Mouse (Mus musculus) neural tube, postnatal 0 days (tissue): ENCODE data around the gene Efna1. TPM values are rescaled to one million over a fixed set of nuclear protein-coding genes. Genes with fewer than 3 reads are reported as not detected.
A peak's percentile ranks its signal among the peaks of the same experiment; 100 is the strongest.

Source experiments
- microRNA counts: library from miRNA; unstranded; fragments of <30 nt; microRNA quantifications from one replicate; lab custom pipeline; 2015
- microRNA-seq: library from miRNA; unstranded; fragments of <30 nt; microRNA quantifications from one replicate; pipeline ENCODE4, GENCODE M21; 2016
- polyA plus RNA-seq: library from polyadenylated mRNA; unstranded; fragments of >200 nt; fragmentation: Nextera tagmentation; extraction: Ambion mirVana; gene quantifications from 2 replicates; pipeline ENCODE4 v1.2.1, GENCODE M21; 2015

The Efna1 gene
- 7.1 and 9.8 TPM in 2 replicates for polyA plus RNA-seq

GRCm38 (mm10) chr3:89280606-89281511, at the start of gene Efna1:
Efna1 (minus strand) TSS chr3:89281142.

GRCm38 (mm10) chr3:89322514-89323165, 41.7 kb upstream of the Efna1 start, which contains the start of gene Efna3:
Efna3 (minus strand) TSS chr3:89322965.

GRCm38 (mm10) chr3:89270051-89270755, 10.7 kb downstream of the Efna1 start, which contains the start of gene Slc50a1:
Slc50a1 (minus strand) TSS chr3:89270570.

GRCm38 (mm10) chr3:89259076-89259475, 21.9 kb downstream of the Efna1 start, which contains the start of gene Dpm3:
Dpm3 (plus strand) TSS chr3:89259358.

GRCm38 (mm10) chr3:89246261-89247100, 34.5 kb downstream of the Efna1 start, which contains the start of gene Trim46:
Trim46 (minus strand) TSS chr3:89246309.

GRCm38 (mm10) chr3:89245688-89246171, 35.2 kb downstream of the Efna1 start, which contains the start of gene Krtcap2:
Krtcap2 (plus strand) TSS chr3:89245966.

GRCm38 (mm10) chr3:89228836-89229235, 52.1 kb downstream of the Efna1 start, which contains the start of gene Muc1:
Muc1 (plus strand) TSS chr3:89229057.

GRCm38 (mm10) chr3:89226900-89227299, 54.0 kb downstream of the Efna1 start, which contains the start of gene Mtx1:
Mtx1 (minus strand) TSS chr3:89227088.

MicroRNAs within 50 kb of the gene (microRNA counts, 519-probe panel; counts per million panel counts)
- 3,231 counts per million, percentile 17 among the panel's probes with 10 or more counts for microRNA mmu-miR-92b (lab: Ali Mortazavi, UCI)

Small RNA genes lying within 50 kb of the gene (microRNA-seq; reads per million reads assigned to microRNA genes)
- gene Mir92b = 1,755 reads per million, percentile 80 among the genes with 10 or more reads in this experiment

Other genes starting within 250 kb of the Efna1 start
- gene Rusc1, start 187.8 kb downstream of the Efna1 start, polyA plus RNA-seq = 99.3 and 116 TPM in 2 replicates
- gene Gm43738, start 180.0 kb downstream of the Efna1 start, polyA plus RNA-seq = not detected in 2 replicates
- gene Fdps, start 179.2 kb downstream of the Efna1 start, polyA plus RNA-seq = 365 and 386 TPM in 2 replicates
- gene Pklr, start 145.0 kb downstream of the Efna1 start, polyA plus RNA-seq = 0.05 and 0.23 TPM in 2 replicates
- 33.7 and 44.1 TPM in 2 replicates for gene Hcn3, start 120.9 kb downstream of the Efna1 start, polyA plus RNA-seq
- gene Clk2, start 116.3 kb downstream of the Efna1 start, polyA plus RNA-seq = 18.0 and 20.4 TPM in 2 replicates
- 157 and 167 TPM in 2 replicates for gene Scamp3, start 103.7 kb downstream of the Efna1 start, polyA plus RNA-seq
- gene Fam189b, start 98.0 kb downstream of the Efna1 start, polyA plus RNA-seq = 32.2 and 35.7 TPM in 2 replicates
- gene Gba, start 78.2 kb downstream of the Efna1 start, polyA plus RNA-seq = 44.1 and 48.5 TPM in 2 replicates
- gene Thbs3, start 66.0 kb downstream of the Efna1 start, polyA plus RNA-seq = 43.9 and 50.6 TPM in 2 replicates
- 160 and 167 TPM in 2 replicates for gene Mtx1, start 54.1 kb downstream of the Efna1 start, polyA plus RNA-seq
- 0.67 and 1.2 TPM in 2 replicates for gene Muc1, start 52.1 kb downstream of the Efna1 start, polyA plus RNA-seq
- 272 and 290 TPM in 2 replicates for gene Krtcap2, start 35.2 kb downstream of the Efna1 start, polyA plus RNA-seq
- 48.0 and 58.9 TPM in 2 replicates for gene Trim46, start 34.8 kb downstream of the Efna1 start, polyA plus RNA-seq
- 131 and 136 TPM in 2 replicates for gene Dpm3, start 21.8 kb downstream of the Efna1 start, polyA plus RNA-seq
- 56.5 and 58.8 TPM in 2 replicates for gene Slc50a1, start 10.6 kb downstream of the Efna1 start, polyA plus RNA-seq
- 90.5 and 99.5 TPM in 2 replicates for gene Efna3, start 41.8 kb upstream of the Efna1 start, polyA plus RNA-seq
- gene Efna4, start 56.9 kb upstream of the Efna1 start, polyA plus RNA-seq = 2.2 and 2.3 TPM in 2 replicates
- 77.7 and 84.5 TPM in 2 replicates for gene Adam15, start 68.9 kb upstream of the Efna1 start, polyA plus RNA-seq
- 0.26 and 0.42 TPM in 2 replicates for gene Dcst2, start 80.8 kb upstream of the Efna1 start, polyA plus RNA-seq
- gene Dcst1, start 84.1 kb upstream of the Efna1 start, polyA plus RNA-seq = 1.4 and 1.6 TPM in 2 replicates
- 1.1 and 1.4 TPM in 2 replicates for gene Zbtb7b, start 113.6 kb upstream of the Efna1 start, polyA plus RNA-seq
- gene Lenep, start 121.7 kb upstream of the Efna1 start, polyA plus RNA-seq = not detected in 2 replicates
- 22.5 and 26.6 TPM in 2 replicates for gene Flad1, start 130.7 kb upstream of the Efna1 start, polyA plus RNA-seq
- gene Cks1b, start 137.2 kb upstream of the Efna1 start, polyA plus RNA-seq = 65.2 and 67.0 TPM in 2 replicates
- gene Shc1, start 137.3 kb upstream of the Efna1 start, polyA plus RNA-seq = 13.9 and 16.1 TPM in 2 replicates
- gene Pygo2, start 149.1 kb upstream of the Efna1 start, polyA plus RNA-seq = 33.8 and 34.4 TPM in 2 replicates
- 25.3 and 29.2 TPM in 2 replicates for gene Pbxip1, start 155.6 kb upstream of the Efna1 start, polyA plus RNA-seq
- 136 and 148 TPM in 2 replicates for gene Pmvk, start 173.4 kb upstream of the Efna1 start, polyA plus RNA-seq
- 9.1 and 11.3 TPM in 2 replicates for gene Kcnn3, start 239.0 kb upstream of the Efna1 start, polyA plus RNA-seq